Mouse (Mus musculus): ENCODE measurements around the gene Trappc1.

The Trappc1 gene

GRCm38 (mm10) chr11:69331152-69331551 lies 7.4 kb downstream of the Trappc1 start:
- no peak for DNase-seq (ENCODE audit: low spot score in 2 of 2)

DNA sequence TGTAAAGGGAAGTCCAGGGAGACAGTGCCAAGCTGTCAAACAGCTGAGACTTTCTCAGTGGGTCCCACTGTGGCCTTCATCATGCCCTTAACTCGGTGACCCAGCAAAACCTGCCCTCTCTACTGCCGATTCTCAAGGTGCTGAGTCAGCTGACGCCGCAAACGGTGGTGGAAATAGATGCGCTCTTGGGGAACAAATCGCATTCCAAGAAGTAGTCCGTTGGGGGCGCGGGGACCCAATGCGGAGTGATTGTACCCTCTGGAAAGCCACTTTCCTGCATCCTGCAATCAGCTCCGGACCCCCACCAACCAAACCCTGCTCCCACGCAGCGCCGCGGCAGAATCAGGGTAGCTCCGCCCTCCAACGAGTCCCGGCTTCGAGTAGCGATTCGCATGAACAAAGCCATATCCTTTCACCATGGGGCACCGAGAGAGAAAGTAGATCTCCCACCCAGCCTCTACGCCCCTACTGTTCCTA lies 8.2 kb downstream of the Trappc1 start:
- peak; percentile 77 to 80 for DNase-seq (ENCODE audit: low spot score in 2 of 2)

- no peak for DNase-seq (ENCODE audit: low spot score in 2 of 2)
These were observed 9.0 kb downstream of the Trappc1 start for GRCm38 (mm10) chr11:69332713-69333253.

DNA sequence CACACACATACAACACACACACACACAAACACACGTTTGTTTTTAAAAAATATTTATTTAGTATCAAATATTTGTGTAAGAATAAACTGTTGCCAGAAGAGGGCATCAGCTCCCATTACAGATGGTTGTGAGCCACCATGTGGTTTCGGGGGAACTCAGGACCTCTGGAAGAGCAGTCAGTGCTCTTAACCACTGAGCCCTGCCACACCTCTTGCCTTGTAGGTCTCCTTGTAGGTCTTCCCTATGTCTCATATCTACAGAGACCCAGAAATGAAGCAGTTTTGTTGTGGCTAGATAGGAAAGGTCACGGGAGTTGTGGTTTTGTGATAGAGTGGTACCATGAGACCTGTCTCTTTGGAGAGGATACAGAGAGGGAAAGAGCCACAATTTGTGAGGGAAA lies 10.1 kb downstream of the Trappc1 start:
- no peak for DNase-seq (ENCODE audit: low spot score in 2 of 2)

- no peak for DNase-seq (ENCODE audit: low spot score in 2 of 2)
These were observed 11.0 kb downstream of the Trappc1 start for GRCm38 (mm10) chr11:69334796-69335195.

GRCm38 (mm10) chr11:69340161-69341131 lies 16.7 kb downstream of the Trappc1 start, which contains the start of gene Rnf227:
Rnf227 (plus strand) TSS chr11:69340461.
- peak; percentile 83 to 87 for DNase-seq (ENCODE audit: low spot score in 2 of 2)

GRCm38 (mm10) chr11:69346441-69346840 lies 22.7 kb downstream of the Trappc1 start:
- DNase-seq (ENCODE audit: low spot score in 2 of 2): no peak

DNA sequence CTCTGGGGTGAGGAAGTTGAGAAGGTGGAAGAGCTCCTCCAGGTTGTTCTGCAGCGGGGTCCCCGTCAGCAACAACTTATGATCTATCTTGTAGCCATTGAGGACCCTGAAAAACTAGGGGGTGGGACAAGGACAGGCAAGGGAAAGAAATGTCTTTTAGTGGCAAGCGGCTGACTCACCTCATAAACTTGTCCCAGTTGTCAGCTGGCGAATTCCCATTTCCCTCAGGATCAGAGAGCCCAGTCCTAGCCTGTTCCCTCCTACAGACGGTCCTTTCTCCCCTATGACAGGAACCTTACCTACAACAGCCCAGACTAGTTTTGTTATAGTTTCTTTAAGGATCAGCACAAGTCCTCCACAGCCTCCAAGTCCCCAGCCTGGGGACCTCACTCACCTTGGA lies 32.8 kb downstream of the Trappc1 start:
- no peak for DNase-seq (ENCODE audit: low spot score in 2 of 2)

DNA sequence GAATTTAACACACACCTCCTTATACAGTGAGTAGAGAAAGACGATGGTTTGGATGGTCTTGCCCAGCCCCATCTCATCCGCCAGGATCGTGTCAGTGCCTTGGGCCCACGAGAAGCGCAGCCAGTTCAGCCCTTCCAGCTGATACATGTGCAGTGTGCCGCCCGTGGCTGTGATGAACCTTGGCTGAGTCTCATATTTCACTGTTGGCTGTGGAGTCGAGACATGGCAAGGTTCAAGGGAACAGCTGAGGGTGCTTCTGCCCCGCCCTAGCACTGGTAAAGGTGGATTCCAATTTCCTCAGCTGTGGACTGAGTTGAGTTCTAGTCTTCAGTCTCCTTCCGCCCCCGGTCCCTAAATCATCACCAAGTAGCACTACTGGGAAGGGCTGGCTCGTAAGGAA lies 33.9 kb downstream of the Trappc1 start:
- no peak for DNase-seq (ENCODE audit: low spot score in 2 of 2)

- DNase-seq (ENCODE audit: low spot score in 2 of 2): no peak
These were observed 38.2 kb downstream of the Trappc1 start for GRCm38 (mm10) chr11:69362021-69362420.

DNA sequence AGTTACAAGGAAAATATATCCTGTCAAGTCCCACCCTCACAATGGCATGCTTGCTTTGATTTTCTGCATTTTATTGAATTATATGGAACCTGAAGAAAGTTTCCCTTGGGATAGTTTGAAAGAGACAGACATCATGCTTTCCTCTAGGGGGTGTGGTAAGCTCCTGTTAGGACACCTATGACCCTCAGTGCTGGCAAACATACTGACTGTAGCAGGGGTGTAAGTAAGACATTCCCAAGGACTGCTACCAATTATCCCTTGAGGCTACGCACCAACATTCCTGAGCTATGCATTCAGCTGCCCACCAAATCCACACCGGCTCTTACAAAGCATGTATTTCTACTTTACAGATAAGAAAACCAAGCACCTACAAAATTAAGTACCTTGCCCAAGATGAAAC lies 38.7 kb downstream of the Trappc1 start:
- no peak for DNase-seq (ENCODE audit: low spot score in 2 of 2)

DNA sequence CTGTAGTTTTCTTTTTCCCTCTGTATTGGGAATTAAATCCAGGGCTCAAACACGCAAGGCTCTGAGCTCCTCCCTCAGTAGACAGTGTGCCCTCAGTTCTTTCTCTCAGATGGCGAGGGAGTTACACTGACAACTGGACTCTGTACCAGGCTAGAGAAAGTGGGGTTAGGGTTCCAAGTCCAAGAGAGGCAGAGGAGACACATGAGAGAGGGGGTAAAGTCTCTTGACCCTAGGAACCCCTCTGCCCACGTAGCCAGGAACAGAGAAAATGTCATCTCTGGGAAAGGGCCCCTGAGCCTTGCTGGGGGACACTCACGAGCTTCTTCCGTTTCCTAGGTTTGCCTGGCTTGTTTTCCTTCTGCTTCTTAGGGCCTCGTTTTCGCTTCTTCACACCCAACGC lies 40.6 kb downstream of the Trappc1 start:
- peak in 1 of 2 experiments; percentile 22 for DNase-seq (ENCODE audit: low spot score in 2 of 2)

DNA sequence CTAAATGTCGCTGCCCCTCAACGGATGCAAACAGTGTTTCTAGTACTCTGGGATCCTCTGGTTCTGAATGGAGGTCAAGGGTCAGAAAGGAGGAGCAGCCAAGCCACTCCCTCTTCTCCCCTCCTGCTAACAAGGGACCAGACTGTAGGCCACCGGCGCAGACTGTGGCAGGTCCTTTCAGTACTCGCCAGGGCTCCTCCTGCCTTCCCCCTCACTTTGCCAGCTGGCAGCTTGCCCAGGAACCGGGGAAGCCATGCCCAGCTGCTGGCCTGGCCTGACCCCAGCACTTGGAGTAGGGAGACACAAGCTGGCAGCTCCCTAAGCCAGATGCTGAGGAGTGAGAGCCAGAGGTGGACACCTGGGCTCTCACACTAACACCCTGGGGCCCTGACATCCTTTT lies 41.1 kb downstream of the Trappc1 start:
- DNase-seq (ENCODE audit: low spot score in 2 of 2): peak; percentile 88 to 91

DNA sequence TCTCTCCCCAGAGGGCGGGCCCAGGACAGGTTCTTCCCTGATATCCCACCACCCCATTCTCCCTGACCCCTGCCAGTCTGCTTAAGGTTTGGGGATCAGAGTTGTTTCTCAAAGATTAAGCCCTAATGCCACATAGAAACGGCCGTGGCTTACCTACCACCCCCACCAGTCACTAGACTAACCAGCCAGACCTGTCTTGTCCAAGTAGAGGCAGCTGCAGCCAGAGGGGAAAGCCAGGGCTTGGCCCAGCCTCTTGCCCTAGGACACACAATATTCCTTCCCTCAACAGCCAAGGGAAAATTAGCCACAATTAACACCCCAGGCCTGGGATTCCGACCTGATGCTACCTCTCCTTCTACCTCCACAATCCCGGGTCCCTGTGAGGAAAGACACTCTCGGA lies 41.9 kb downstream of the Trappc1 start:
- no peak for DNase-seq (ENCODE audit: low spot score in 2 of 2)

- peak; percentile 93 to 95 for DNase-seq (ENCODE audit: low spot score in 2 of 2)
These were observed 42.5 kb downstream of the Trappc1 start for GRCm38 (mm10) chr11:69366157-69366854.

GRCm38 (mm10) chr11:69366855-69367615 lies 43.3 kb downstream of the Trappc1 start:
- DNase-seq (ENCODE audit: low spot score in 2 of 2): peak; percentile 37 to 53

DNA sequence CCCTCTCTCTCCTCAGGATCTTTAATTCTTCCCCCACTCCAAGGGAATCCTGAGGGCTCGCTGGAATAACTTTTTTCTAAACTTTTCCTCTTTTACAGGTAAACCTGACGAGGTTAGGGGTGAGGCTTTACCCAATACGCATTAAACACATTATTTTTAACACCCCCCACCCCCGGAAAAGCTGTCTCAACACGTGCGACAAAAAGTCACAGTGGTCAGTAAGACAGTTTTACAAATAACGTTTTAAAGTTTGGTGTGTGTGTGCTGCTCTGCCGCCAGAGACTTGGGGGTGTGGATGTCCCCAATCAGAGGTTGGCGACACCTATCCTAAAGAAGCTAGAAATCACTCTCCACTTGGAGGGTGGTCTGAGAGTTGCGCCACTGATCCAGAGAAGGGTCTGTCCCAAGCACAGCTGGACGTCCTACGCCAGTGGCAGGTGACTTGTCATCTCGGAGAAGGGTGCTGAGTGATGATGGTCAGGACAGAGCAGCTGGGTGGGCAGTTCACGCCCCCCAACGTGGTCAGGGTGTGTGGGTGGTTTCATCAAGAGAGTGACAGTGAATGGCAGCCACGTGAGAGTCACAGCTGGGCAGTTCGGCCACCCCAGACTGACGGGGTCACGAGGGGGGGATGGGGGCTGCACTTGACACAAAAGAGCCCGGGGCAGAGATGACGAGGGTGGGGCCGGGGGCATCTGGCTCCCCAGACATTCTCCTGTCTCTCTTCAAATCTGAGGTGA lies 44.0 kb downstream of the Trappc1 start:
- DNase-seq (ENCODE audit: low spot score in 2 of 2): peak; percentile 15 to 19

DNA sequence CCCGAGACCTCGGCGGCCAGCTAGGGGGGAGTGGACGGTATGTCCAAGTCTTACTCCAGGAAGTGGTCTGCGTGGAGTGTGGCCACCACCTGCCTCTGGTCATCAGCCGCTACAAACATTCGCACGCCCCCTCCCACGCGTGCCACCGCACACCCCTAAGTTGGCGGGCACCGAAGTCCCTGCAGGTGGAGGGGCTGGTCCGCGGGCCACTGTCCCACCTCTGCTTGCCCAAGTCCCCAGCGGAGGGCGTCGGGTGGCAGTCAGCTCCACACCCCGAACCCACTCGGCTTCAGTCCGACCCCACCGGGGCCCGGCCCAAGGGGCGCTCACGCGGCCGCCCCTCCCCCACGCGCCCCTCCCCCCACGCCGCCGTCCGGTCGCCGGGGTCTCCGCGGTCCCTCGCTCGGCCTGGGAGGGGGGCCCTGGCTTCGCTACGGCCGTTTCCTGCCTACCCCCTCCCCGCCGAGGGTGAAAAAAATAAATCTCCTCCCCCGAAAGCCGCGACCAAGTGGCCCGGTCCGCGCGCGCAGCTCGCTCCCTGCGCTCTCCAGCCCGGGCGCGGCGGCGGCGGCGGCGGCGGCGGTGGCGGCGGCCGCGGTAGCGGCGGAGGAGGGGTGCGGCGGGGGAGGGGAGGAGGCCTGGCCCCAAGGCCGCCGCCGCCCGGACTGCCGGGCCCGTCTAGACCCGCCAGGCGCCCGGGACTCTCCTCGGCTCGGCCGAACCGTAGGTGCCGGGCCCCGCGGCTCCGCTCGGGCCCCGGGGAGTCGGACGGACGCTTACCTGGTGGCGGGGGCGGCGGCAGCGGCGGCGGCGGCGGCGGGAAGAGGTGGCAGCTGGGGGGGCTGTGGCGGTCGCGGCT lies 44.8 kb downstream of the Trappc1 start:
- no peak for DNase-seq (ENCODE audit: low spot score in 2 of 2)

GRCm38 (mm10) chr11:69369215-69369989 lies 45.6 kb downstream of the Trappc1 start, which contains the start of gene Chd3:
Chd3 (minus strand) TSS chr11:69369406.
- DNase-seq (ENCODE audit: low spot score in 2 of 2): no peak
